Mouse (Mus musculus) adrenal gland, adult (tissue): ENCODE measurements around the gene Txndc2.
A peak's percentile ranks its signal among the peaks of the same experiment; 100 is the strongest.

Source experiments
- DNase-seq, 2 experiments: peaks; one replicate each; pipeline ENCODE4 v3.0.0; 2022 to 2023; ENCODE audit warnings: low spot score in 1 of 2; ENCODE audit not compliant: inconsistent age in 2 of 2

The Txndc2 gene

GRCm38 (mm10) chr17:65641734-65642218 lies at the start of gene Txndc2:
Gene Txndc2 (minus strand): TSS chr17:65642168.
- no peak for DNase-seq

DNA sequence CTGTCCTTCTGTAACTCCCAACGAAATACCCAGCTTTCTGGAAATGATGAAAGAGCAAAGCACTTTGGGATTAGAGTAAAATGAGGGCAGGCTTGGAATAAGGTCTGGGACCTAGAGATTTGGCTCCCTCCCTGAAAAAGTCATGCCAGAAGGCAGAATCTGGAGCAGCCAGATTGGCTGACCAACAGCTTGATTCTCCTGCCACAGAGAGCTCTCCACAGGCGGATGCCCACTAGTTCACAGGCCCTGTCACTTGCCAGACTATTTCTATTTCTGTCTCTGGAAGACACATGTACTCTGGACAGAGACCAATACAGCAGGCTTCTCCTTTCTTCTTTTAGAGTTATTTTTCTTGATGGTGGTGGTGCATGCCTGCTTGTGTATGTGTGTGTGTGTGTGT lies 41.8 kb upstream of the Txndc2 start:
- peak in 1 of 2 experiments; percentile 54 for DNase-seq

DNA sequence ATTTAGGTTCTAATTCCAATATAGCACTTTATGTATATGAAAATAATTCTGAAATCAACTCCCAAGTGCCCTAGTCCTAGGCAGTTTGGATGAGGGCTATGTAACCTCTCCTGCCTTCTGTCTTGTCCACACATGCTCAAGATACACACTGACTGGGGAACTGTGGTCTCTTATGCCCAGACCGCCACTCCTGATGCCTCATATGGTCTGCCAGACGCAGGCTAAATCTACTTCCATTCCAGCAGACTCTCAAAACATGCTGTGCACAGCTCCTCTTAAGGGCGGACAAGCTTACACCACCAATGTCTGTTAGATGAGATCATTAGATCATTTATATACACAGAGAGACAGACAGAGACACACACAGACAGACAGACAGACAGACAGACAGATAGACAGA lies 41.3 kb upstream of the Txndc2 start:
- no peak for DNase-seq

DNA sequence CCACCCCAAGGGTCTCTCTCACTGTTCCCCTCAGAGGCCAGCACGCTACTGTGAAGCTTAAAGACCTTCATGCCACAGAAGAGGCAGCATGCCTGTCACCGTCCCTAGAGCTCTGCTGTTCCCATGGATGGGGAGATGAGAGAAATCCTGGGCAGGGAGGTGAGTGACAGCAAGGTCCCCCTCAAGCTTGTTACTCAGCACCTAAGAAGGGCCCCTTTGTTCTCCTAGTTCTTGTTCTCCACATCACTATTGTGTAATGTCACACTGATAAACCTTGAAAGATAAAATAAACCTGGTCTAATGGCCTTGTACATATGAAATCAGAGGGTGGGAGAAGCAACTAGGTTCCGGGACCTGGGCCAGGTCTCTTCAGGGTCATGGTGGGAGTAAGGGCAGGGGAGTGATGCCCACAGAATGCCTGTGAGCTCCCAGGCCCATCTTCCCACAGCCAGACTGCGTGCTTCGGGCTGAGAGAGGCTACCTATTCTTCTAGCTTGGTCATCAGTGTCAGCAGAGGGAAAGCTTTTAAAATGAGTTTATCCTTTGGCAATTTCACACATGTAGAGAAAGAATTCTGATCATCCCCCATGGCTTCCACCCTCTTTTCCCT lies 40.2 kb upstream of the Txndc2 start:
- DNase-seq = peak; percentile 36 to 74

- DNase-seq = peak; percentile 44 to 70
Measured at GRCm38 (mm10) chr17:65681516-65681915, 39.5 kb upstream of the Txndc2 start.

- no peak for DNase-seq
Measured at GRCm38 (mm10) chr17:65680801-65681412, 38.9 kb upstream of the Txndc2 start.

- no peak for DNase-seq
Measured at GRCm38 (mm10) chr17:65679806-65680446, 38.0 kb upstream of the Txndc2 start.

GRCm38 (mm10) chr17:65677742-65678141 lies 35.8 kb upstream of the Txndc2 start:
- DNase-seq = peak in 1 of 2 experiments; percentile 72

DNA sequence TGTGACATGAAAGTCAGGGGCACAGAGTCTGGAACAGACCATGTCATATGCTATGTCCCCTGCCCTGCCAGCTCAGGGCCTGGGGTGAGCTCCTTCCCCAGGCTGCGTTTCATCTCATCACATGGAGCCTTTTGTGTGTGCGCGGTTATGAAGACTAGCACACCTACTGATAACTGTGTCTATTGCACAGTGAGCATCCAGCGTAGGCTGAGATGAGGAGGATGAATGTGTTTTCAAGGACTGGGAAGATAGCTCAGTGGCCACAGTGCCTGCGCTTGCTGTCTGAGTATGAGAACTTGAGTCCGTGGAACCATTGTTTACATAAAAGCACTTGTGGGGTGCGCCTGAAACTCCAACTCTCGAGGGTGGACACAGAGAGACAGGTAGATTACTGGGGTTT lies 34.6 kb upstream of the Txndc2 start:
- DNase-seq = no peak

GRCm38 (mm10) chr17:65675985-65676384 lies 34.0 kb upstream of the Txndc2 start:
- DNase-seq = no peak

DNA sequence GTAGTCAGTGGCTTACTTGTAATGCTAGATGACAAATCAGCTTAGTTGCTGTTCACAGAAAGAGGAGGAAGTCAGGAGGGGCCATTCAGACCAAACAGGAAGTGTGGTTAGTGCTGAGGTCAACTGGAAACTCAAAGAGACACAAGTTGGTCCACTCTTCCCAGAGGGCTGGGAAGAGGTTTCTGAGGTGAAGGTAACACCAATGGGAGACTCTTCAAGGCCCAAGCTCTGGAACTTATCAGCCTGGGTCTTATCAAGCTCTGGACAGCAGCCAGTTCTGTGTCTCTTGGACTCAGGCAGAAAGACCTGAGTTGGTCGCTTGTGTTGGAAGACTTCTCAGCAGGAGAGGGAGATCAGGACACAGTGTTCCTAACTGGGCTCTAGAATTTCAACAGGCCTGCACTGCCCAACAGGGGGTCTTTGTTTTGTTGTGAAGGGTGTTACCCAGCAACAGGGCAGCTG lies 32.8 kb upstream of the Txndc2 start:
- DNase-seq = peak in 1 of 2 experiments; percentile 67

DNA sequence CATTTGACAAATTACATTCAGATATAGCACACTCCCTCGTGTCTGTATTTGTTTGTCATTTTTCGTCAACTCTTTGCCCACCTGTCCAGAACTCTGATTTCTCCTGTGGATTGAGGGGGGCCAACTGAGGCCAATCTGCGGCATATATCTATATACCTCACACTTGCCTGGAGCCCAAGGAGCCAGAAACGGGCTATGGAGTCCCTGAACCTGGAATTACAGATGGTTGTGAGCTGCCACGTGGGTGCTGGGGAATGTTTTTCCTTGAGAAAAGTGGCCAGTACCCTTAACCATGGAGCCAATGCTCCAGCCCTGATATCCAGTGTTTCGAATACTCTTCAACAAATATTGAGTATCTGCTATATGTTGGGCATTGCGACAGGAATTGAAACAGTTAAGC lies 31.0 kb upstream of the Txndc2 start:
- no peak for DNase-seq

- no peak for DNase-seq
Measured at GRCm38 (mm10) chr17:65669061-65669460, 27.1 kb upstream of the Txndc2 start.

GRCm38 (mm10) chr17:65667792-65668191 lies 25.8 kb upstream of the Txndc2 start:
- DNase-seq = no peak

GRCm38 (mm10) chr17:65666388-65667161 lies 24.6 kb upstream of the Txndc2 start:
- peak in 1 of 2 experiments; percentile 49 for DNase-seq

GRCm38 (mm10) chr17:65665786-65666387 lies 23.9 kb upstream of the Txndc2 start:
- no peak for DNase-seq

DNA sequence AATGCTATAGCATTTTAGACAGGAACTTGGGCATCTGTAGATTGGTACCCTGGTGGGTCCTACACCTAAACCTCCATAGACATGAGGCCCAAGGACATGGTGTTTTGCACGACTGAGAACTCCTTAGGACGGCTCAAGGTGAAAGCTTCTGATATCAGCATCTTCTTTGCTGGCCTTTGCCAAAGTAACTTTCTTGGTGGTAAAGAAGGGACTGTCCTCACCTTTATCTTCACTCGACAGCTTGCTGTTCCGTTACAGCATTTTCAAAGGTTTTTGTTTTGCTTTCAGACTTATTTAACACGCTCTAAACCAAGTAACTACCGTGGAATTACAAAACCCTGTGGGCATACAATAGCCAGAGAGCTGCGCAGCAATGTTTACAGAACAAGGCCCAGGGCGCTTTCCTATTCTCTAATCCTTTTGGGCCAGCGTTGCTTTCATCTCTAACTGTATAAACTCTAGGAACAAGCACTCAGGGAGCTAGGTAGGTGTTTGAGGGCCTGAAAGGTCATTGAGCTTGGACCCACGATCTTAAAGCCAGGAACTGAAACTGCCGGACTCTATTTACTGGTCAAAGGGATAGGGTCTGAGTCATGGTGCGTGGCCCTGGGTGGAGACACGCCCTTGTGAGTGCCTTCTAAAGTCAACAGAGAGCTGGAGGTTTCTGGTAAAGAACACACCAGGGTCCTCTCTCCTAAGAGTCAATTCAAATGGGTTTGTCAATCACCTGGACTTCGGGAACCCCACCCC lies 21.5 kb upstream of the Txndc2 start:
- peak in 1 of 2 experiments; percentile 52 for DNase-seq

DNA sequence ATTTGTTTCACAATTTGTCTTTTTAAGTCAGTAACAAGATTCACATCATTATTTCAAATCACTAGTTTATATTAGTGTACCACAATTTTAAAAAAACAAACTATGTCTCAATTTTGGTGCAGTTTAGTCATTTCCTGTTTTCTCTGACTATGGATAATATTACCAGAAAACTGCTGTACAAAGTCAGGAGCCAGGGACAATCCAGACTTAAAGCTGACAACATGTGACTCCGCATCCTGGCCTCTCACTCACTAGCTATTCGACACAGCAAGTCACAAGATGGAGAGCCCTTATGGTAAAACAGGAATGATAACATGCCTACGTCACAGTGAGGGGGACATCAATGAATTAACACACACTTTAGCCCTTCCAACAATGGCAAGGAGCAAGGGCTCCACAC lies 20.7 kb upstream of the Txndc2 start:
- DNase-seq = no peak

DNA sequence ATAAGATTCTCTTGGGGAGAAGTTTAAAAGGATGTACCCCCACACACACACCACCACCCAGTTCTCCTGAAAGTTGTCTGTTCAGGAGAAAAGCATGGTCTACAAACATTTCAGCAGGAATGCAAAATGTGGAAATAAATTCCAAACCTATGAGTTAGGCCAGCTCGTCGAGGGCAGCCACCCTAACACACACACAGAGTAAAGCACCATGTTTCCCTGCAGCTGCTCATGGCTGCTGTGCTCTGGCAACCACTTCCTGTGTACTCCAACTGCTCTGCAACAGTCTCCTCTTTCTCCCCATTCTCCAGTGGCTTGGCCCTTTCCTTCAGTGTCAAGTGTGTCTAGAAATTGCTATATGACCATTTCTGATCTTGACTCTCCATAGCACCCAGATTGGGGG lies 16.4 kb upstream of the Txndc2 start:
- no peak for DNase-seq

GRCm38 (mm10) chr17:65657958-65658357 lies 16.0 kb upstream of the Txndc2 start:
- DNase-seq = no peak
